In the genomic region with DNA sequence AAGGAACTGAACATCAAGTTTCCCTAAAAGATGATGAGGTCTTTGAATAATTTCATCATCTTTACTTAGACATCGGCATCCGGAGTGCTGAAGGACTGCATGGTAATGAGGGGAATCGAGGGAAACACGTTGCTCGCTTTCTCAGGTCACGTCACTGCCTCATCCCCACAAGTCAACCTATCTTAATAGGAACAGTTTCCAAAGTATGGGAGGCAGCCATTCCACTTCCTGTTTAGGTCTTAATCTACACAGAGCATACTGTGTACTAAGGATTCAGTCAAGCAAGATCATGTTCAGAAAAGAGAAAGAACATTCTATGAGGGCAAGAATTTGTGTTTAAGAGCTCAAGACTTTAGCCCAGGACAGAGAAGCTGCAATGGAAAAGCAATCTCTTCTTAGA, we compare ENCODE assay signal across 25 mouse cellular contexts. TPM values are rescaled to one million over a fixed set of nuclear protein-coding genes. Genes with fewer than 3 reads are reported as not detected.
DNase-seq lines count a peak whose midpoint lies in the region; ATAC-seq and TF ChIP-seq lines count a peak whose summit lies in the region.
"Had no signal": no experiment of that assay in that cellular context is flagged by ENCODE, and none has a peak within 500 bp of the region (broad histone marks: within the 10 kb centered on the region; RNA-seq: fewer than 3 reads in every experiment).

No protein-coding gene starts in this region.

- H3K27ac ChIP-seq in MEL (ENCODE audit: control insufficient read depth, low read depth, low read length): peak overlapping the region; percentile 17
- H3K27ac ChIP-seq: embryonic facial prominence, embryonic 13.5 days; embryonic facial prominence, embryonic 15.5 days; forebrain, embryonic 10.5 days; forebrain, embryonic 12.5 days had no signal

- no peaks in the 10 kb centered on the region for H3K79me2 ChIP-seq in MEL (ENCODE audit: control insufficient read depth, insufficient read depth, low read length, poor library complexity)

- H3K4me3 ChIP-seq in megakaryocyte, embryonic 14.5 days (replicated peaks): peak overlapping the region; percentile 72
- H3K4me3 ChIP-seq in MEL (ENCODE audit: control insufficient read depth in 1 of 2, insufficient read depth in 1 of 2, low read depth in 2 of 2, low read length in 2 of 2): no peak overlapping the region
- H3K4me3 ChIP-seq: embryonic facial prominence, embryonic 13.5 days; embryonic facial prominence, embryonic 15.5 days; erythroblast, embryonic 14.5 days; forebrain, embryonic 10.5 days; forebrain, embryonic 12.5 days had no signal

- peak; percentile 69 to 73 for TF ChIP-seq EP300 in MEL (IDR thresholded peaks at IDR 0.05; ENCODE audit: low read depth in 1 of 2, low read length in 2 of 2)

- TF ChIP-seq CTCF in MEL (IDR thresholded peaks at IDR 0.05 in 2 of 3, conservative IDR thresholded peaks at IDR 0.05 in 1 of 3; ENCODE audit: control insufficient read depth in 1 of 3, insufficient read depth in 1 of 3, low read depth in 2 of 3, low read length in 3 of 3, poor library complexity in 1 of 3, severe bottlenecking in 1 of 3): no peak

- no peaks in the 10 kb centered on the region for H3K27me3 ChIP-seq in megakaryocyte, embryonic 14.5 days (replicated peaks)
- no peaks in the 10 kb centered on the region for H3K27me3 ChIP-seq in MEL (ENCODE audit: control insufficient read depth in 1 of 2, insufficient read depth in 2 of 2, low read length in 2 of 2)
- H3K27me3 ChIP-seq: embryonic facial prominence, embryonic 13.5 days; embryonic facial prominence, embryonic 15.5 days; forebrain, embryonic 12.5 days; Patski had no signal

- peak; percentile 64 for DNase-seq in MEL (ENCODE audit: low read depth, low spot score)
- DNase-seq in heart, adult 9 months (ENCODE audit: low spot score in 2 of 2): no peak
- no peak for DNase-seq in lung, postnatal 25 days (ENCODE audit: low spot score)
- DNase-seq: adrenal gland, adult 8-10 months; adrenal gland, postnatal 14 days; adrenal gland, postnatal 36 days; cerebellum, adult 11-12 months; cerebellum, adult 2 months; cerebellum, adult 9-10 months; cerebellum, postnatal 10 days; cerebellum, postnatal 25 days; embryo, embryonic 11 days had no signal

- H3K9me3 ChIP-seq in megakaryocyte, embryonic 14.5 days: no peaks in the 10 kb centered on the region
- no peaks in the 10 kb centered on the region for H3K9me3 ChIP-seq in MEL (replicated peaks; ENCODE audit: insufficient read depth, low read length)
- H3K9me3 ChIP-seq: embryonic facial prominence, embryonic 13.5 days; embryonic facial prominence, embryonic 15.5 days; forebrain, embryonic 10.5 days; forebrain, embryonic 12.5 days; G1E had no signal

- no peak for ATAC-seq in megakaryocyte, adult 5-6 weeks (ENCODE audit: poor library complexity, severe bottlenecking)
- ATAC-seq in common myeloid progenitor, adult 5-6 weeks (replicated peaks; ENCODE audit: low read depth, poor library complexity, severe bottlenecking): peak; percentile 33; the same call in 1 of the 2 replicates
- ATAC-seq: activated CD4-positive, CD25-positive, alpha-beta regulatory T cell, adult 4 months; forebrain, embryonic 14.5 days; forebrain, embryonic 16.5 days; Patski had no signal

- peaks cover 99% of the 10 kb centered on the region for H3K4me1 ChIP-seq in megakaryocyte, embryonic 14.5 days
- peaks cover 9 to 21% of the 10 kb centered on the region in 2 experiments for H3K4me1 ChIP-seq in MEL (ENCODE audit: control insufficient read depth in 1 of 2, insufficient read depth in 2 of 2, low read length in 2 of 2)
- H3K4me1 ChIP-seq: embryonic facial prominence, embryonic 13.5 days; embryonic facial prominence, embryonic 15.5 days; forebrain, embryonic 12.5 days had no signal

- TF ChIP-seq POLR2A in MEL (IDR thresholded peaks at IDR 0.05; ENCODE audit: control insufficient read depth in 1 of 2, insufficient read depth in 1 of 2, low read depth in 1 of 2, low read length in 2 of 2, poor library complexity in 1 of 2): no peak

- peaks cover 100% of the 10 kb centered on the region for H3K36me3 ChIP-seq in megakaryocyte, embryonic 14.5 days (replicated peaks; ENCODE audit: low read length)
- H3K36me3 ChIP-seq in MEL (ENCODE audit: control insufficient read depth in 1 of 2, insufficient read depth in 2 of 2, low read length in 2 of 2): peaks cover 0 to 16% of the 10 kb centered on the region in 2 experiments; a peak in 2 of 4 replicates
- H3K36me3 ChIP-seq: embryonic facial prominence, embryonic 13.5 days; embryonic facial prominence, embryonic 15.5 days; forebrain, embryonic 10.5 days; forebrain, embryonic 12.5 days; G1E had no signal

- TF ChIP-seq RAD21 in MEL (IDR thresholded peaks at IDR 0.05; ENCODE audit: low read depth, low read length): no peak

- peak overlapping the region; percentile 2; the same call in 1 of the 2 replicates for H3K9ac ChIP-seq in MEL (ENCODE audit: control insufficient read depth, low read depth, low read length, poor library complexity, severe bottlenecking)
- H3K9ac ChIP-seq: embryonic facial prominence, embryonic 13.5 days; embryonic facial prominence, embryonic 15.5 days; forebrain, embryonic 12.5 days had no signal

TF ChIP-seq in MEL, 35 proteins besides CTCF, POLR2A, EP300 and RAD21:
- TF ChIP-seq TAL1 (IDR thresholded peaks at IDR 0.05; ENCODE audit: low read length) (peak; percentile 64), ZMIZ1 (IDR thresholded peaks at IDR 0.05; ENCODE audit: low read depth, low read length) (no peak), CHD1 (IDR thresholded peaks at IDR 0.05; ENCODE audit: low read depth, low read length) (no peak), JUND (IDR thresholded peaks at IDR 0.05; ENCODE audit: low read depth, low read length) (no peak), POLR2AphosphoS2 (IDR thresholded peaks at IDR 0.05; ENCODE audit: low read length) (no peak), RCOR1 (IDR thresholded peaks at IDR 0.05; ENCODE audit: low read depth, low read length) (peak; percentile 40; the same call in 1 of the 2 replicates), USF1 (IDR thresholded peaks at IDR 0.05; ENCODE audit: low read depth, low read length) (no peak), SMC3 (IDR thresholded peaks at IDR 0.05; ENCODE audit: low read depth, low read length) (no peak), MEF2A (IDR thresholded peaks at IDR 0.05; ENCODE audit: extremely low read depth, insufficient replicate concordance, low read depth, low read length, poor library complexity, severe bottlenecking) (no peak), SIN3A (IDR thresholded peaks at IDR 0.05; ENCODE audit: low read length) (0 out of 2 replicates have a peak, but pooled peaks have one; percentile 21), ELF1 (IDR thresholded peaks at IDR 0.05; ENCODE audit: low read depth, low read length) (peak; percentile 64), CHD2 (IDR thresholded peaks at IDR 0.05; ENCODE audit: low read length) (no peak), GATA1 (IDR thresholded peaks at IDR 0.05; ENCODE audit: low read depth, low read length) (peak; percentile 44; the same call in 1 of the 2 replicates), MAFK (IDR thresholded peaks at IDR 0.05; ENCODE audit: borderline replicate concordance, low read depth, low read length) (no peak), HCFC1 (IDR thresholded peaks at IDR 0.05; ENCODE audit: low read depth, low read length) (no peak), ETS1 (IDR thresholded peaks at IDR 0.05; ENCODE audit: low read depth, low read length) (peak; percentile 58; the same call in 1 of the 2 replicates), KAT2A (conservative IDR thresholded peaks at IDR 0.05; ENCODE audit: low read depth, low read length) (no peak), MYB (IDR thresholded peaks at IDR 0.05; ENCODE audit: low read depth, low read length) (no peak), MXI1 (IDR thresholded peaks at IDR 0.05; ENCODE audit: low read depth, low read length) (no peak), MAX (IDR thresholded peaks at IDR 0.05; ENCODE audit: low read length) (no peak), GABPA (IDR thresholded peaks at IDR 0.05; ENCODE audit: low read depth, low read length) (no peak), NRF1 (IDR thresholded peaks at IDR 0.05; ENCODE audit: insufficient read depth, low read depth, low read length, poor library complexity, severe bottlenecking) (no peak), NELFE (IDR thresholded peaks at IDR 0.05; ENCODE audit: low read depth, low read length) (no peak), ZC3H11A (IDR thresholded peaks at IDR 0.05; ENCODE audit: low read depth, low read length) (no peak), TCF12 (IDR thresholded peaks at IDR 0.05; ENCODE audit: low read depth, low read length) (peak; percentile 41; the same call in 1 of the 2 replicates), ZKSCAN1 (IDR thresholded peaks at IDR 0.05; ENCODE audit: low read depth, low read length) (no peak), USF2 (IDR thresholded peaks at IDR 0.05; ENCODE audit: borderline replicate concordance in 1 of 2, insufficient read depth in 1 of 2, low read depth in 1 of 2, low read length in 2 of 2) (no peak), BHLHE40 (IDR thresholded peaks at IDR 0.05; ENCODE audit: borderline replicate concordance, low read depth, low read length) (no peak), ZNF384 (IDR thresholded peaks at IDR 0.05; ENCODE audit: low read depth, low read length) (no peak), MYC (IDR thresholded peaks at IDR 0.05; ENCODE audit: low read depth, low read length) (no peak), TBP (IDR thresholded peaks at IDR 0.05; ENCODE audit: low read depth, low read length) (no peak), E2F4 (IDR thresholded peaks at IDR 0.05; ENCODE audit: borderline replicate concordance, low read depth, low read length) (no peak), POLR2AphosphoS5 (IDR thresholded peaks at IDR 0.05; ENCODE audit: borderline replicate concordance, low read depth, low read length) (no peak), UBTF (IDR thresholded peaks at IDR 0.05; ENCODE audit: borderline replicate concordance, insufficient read depth, low read depth, low read length) (no peak), MAZ (IDR thresholded peaks at IDR 0.05; ENCODE audit: low read depth, low read length) (no peak)

RNA-seq across cellular contexts. Expression of a gene that starts 34.6 kb away (rescaled TPM):
- polyA plus RNA-seq in megakaryocyte, embryonic 14.5 days (2012; ENCODE audit: insufficient read depth, low replicate concordance): 142 and 149 TPM in 2 replicates
- 0.02 and 0.32 TPM in 2 replicates for total RNA-seq in megakaryocyte, adult 5-6 weeks (2015)
- total RNA-seq in megakaryocyte, adult 5-6 weeks (2017): 0.04 TPM in 1 of 2 replicates, not detected in the other
- total RNA-seq in MEL (2012; rRNA removed): 0.19 and 0.20 TPM in 2 replicates
- under 1 TPM in 1 of 2 experiments, not detected in 1; 0.92 TPM for polyA plus RNA-seq in MEL (2012; ENCODE audit: insufficient read depth in 1 of 2, insufficient read length in 2 of 2, low read depth in 1 of 2, low replicate concordance in 2 of 2, missing spikeins in 1 of 2)
- total RNA-seq in common myeloid progenitor, adult 5-6 weeks (2017): 3.4 and 7.0 TPM in 2 replicates
